Mouse (Mus musculus): ENCODE results near the gene Disp3.

DNA sequence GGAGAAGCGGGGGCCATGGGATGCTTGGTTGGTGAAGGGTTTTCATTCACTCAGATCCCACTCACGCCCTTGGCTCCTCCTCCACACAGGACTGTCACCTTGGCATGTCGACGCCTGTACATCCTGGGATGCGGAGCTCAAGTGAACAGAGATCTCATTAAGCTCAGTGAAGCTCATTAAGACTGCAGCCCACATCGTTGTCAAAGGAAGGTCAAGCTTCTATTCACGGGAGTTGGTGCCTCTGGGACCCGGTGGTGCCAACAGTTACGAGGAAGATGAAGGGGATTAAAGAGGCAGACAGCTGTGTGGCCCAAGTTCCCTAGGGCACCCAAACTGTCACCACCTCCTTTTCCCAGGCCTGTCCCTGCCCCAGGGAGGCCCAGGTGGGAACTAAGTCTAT lies 49.5 kb downstream of the Disp3 start:
- TF ChIP-seq CTCF (conservative IDR thresholded peaks at IDR 0.05; ENCODE audit: low read length) (no peak), POU5F1 (IDR thresholded peaks at IDR 0.05; ENCODE audit: borderline replicate concordance, low read length) (no peak)
